Mouse (Mus musculus): ENCODE results near the gene Spata31d1d. TPM values are rescaled to one million over a fixed set of nuclear protein-coding genes. Genes with fewer than 3 reads are reported as not detected.

Gene Spata31d1d
- polyA plus RNA-seq, 1 experiment: 0.04 TPM

GRCm38 (mm10) chr13:59676316-59677229 lies 55.0 kb downstream of the Spata31d1d start:
- DNase-seq (ENCODE audit: low read depth): no peak

Other genes with a start within 250 kb of the Spata31d1d start
- 8.8 and 11.0 TPM in 2 replicates for gene Agtpbp1, start 146.5 kb downstream of the Spata31d1d start, polyA plus RNA-seq (2012; rRNA removed)
- 24.1 and 33.8 TPM in 2 replicates for gene Naa35, start 146.5 kb downstream of the Spata31d1d start, polyA plus RNA-seq (2012; rRNA removed)
- gene Golm1, start 55.9 kb downstream of the Spata31d1d start, polyA plus RNA-seq (2012; rRNA removed): 18.9 and 22.8 TPM in 2 replicates
- gene 4921517D22Rik, start 37.6 kb downstream of the Spata31d1d start, polyA plus RNA-seq (2012; rRNA removed): 0.05 TPM in 1 of 2 replicates, not detected in the other
- gene Spata31d1a, start 21.4 kb downstream of the Spata31d1d start, polyA plus RNA-seq (2012; rRNA removed): 0.20 and 0.24 TPM in 2 replicates
- 0.18 and 0.43 TPM in 2 replicates for gene Spata31d1b, start 19.5 kb downstream of the Spata31d1d start, polyA plus RNA-seq (2012; rRNA removed)
- gene 1700014D04Rik, start 15.0 kb upstream of the Spata31d1d start, polyA plus RNA-seq (2012; rRNA removed): 0.04 and 0.13 TPM in 2 replicates
- gene Isca1, start 38.1 kb upstream of the Spata31d1d start, polyA plus RNA-seq (2012; rRNA removed): 122 and 148 TPM in 2 replicates
- not detected in 2 replicates for gene Gm49354, start 50.5 kb upstream of the Spata31d1d start, polyA plus RNA-seq (2012; rRNA removed)
- gene Tut7, start 91.4 kb upstream of the Spata31d1d start, polyA plus RNA-seq (2012; rRNA removed): 17.1 and 19.0 TPM in 2 replicates